Mouse (Mus musculus) right cerebral cortex, postnatal 4 days (tissue): ENCODE data around the gene Atad2b.
"Not testable (repeated sequence)": the region's sequence is repeated elsewhere in the genome, so short reads cannot be mapped to it uniquely, and the experiment has no call there.

Experiments used
- DNase-seq: peaks from one replicate; pipeline ENCODE4 v3.0.0-alpha.2; 2022

The Atad2b gene

DNA sequence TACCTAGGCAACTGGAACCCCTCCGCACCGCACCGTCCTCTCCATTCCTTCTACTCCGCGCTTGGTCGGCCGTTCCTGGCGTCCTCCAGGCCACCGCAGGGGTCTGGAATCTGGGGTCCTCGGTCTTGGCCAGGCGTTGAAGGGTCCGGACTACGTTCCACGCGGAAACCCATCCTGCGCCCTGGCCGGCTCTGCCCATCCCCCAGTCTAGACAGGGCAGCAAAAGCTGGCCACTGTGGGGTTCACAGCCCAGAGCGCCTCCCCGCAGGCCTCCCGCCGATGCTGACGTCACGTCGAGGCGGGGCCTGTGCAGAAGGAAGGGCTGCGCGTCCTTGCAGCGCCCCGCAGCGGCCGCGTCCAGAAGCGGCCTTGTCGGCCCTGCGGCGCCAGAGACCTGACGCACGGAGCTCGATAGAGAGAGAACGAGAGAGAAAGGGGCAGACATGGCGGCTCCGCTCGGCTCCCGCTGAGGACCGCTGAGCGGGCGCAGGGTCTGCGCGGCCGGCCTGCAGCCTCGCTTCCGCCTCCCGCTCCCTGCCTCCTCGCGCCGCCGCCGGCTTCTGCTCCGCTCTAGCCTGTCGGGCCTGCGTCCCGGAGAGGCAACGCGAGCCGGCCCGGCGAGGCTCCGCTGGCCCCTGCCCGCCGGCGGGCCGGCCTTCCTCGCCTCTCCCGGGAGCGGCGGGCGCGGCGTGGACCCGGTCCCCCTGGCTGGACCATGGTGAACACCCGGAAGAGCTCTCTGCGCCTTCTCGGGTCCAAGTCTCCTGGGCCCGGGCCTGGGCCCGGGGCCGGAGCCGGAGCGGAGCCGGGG lies at the start of gene Atad2b:
Gene Atad2b (plus strand): TSS at position 360 of the 811 bp plus-strand sequence.
- peak; percentile 96 for DNase-seq

GRCm38 (mm10) chr12:4868924-4869323 lies 48.2 kb upstream of the Atad2b start:
- DNase-seq: no peak

DNA sequence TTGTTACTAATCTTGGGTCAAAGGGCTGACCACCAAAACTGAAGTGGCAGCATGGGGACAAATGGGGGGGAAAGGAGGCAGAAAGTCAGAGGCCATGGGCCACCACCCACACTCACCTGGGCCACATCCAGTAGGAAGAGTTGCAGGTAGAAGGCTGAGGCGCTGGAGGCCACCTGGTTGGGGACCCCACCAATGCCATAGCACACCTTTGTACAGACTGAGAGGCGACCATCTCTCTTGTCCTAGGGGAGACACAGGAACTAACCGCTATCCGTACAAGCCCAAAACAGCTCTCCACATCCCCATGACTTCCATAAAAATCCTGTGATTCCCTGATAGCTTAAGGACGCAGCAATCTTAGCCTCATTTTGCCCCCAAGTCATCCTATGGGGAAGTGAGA lies 45.9 kb upstream of the Atad2b start:
- no peak for DNase-seq

GRCm38 (mm10) chr12:4872273-4872672 lies 44.9 kb upstream of the Atad2b start:
- no peak for DNase-seq

DNA sequence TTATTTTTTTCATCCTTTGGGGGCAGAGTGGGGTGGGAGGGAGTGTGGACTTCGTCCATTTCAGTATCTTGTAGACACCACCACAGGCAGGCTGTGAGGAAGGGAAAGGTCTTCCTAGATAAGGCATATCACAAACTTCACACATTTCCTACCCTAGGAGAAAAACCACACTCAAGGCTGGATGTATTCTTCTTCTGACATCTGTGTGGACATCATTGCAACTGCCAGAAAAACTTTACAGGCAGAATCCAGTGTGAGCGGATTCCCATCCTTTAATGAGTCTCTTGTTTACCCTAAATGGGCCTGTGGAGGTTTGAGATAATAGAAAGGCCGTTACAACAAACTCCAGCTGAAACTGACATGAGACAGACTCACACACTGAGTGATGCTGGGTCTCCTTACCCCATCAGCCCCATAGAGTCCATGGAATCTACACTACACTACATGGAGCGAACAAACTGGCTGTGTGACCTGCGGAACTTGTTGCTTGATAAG lies 44.1 kb upstream of the Atad2b start:
- DNase-seq: no peak

- DNase-seq: no peak
Observed at GRCm38 (mm10) chr12:4873531-4873930, 43.6 kb upstream of the Atad2b start.

DNA sequence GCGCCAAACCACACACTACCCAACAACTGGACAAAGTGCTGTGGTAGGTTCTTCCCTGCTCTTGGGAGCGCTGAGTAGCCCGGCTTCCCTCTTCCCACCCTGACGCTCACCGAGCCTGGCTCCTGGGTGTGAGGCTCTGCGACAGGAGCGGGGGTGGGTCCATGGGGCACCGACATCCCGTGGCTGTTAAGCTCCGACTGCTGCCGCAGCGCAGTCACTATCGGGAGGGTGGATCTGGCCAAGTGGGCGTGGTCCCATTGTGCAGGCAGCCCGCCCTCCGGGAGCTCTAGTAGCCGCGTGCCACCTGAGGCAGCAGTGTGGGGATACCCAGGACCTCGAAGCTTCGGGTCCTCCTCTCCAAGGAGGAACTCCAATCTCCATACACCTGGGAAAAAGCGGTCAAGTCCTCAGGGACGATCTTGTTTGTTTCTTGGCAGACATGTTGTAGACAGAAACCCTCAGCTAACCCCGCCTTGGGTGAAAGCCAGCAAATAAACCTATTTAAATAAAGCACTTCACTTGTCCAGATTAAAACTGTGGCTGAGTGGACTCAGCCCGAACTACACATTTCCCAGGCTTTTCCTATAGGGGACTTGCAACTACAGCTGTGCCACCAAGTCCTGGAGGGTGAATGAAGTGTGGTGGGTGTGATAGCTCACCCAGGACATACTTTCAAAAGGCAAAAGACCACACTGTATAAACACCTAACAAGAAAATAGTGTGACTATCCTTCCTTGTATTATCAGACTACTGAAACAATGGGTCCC lies 42.8 kb upstream of the Atad2b start, which contains the start of gene Mfsd2b:
Gene Mfsd2b (minus strand): TSS at position 199 of the 767 bp plus-strand sequence.
- DNase-seq: peak; percentile 61

DNA sequence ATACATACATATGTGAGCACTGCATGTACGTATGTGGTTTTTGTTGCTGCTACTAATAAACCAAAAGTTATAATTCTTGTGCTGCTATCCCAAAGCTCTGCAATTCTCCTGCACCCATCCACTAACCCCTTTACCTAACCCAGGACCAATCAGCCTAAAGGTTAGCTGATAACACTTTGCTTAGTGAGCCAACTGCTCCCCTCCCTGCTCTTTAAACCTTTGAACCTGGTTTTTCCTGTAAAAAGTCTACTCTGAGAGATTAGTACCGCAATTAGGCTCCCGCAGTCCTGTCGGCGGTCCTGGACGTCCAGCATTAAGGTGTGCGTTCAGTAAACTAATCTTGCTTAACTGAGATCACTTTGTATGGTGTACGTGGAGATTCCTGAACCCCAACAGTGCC lies 41.5 kb upstream of the Atad2b start:
- no peak for DNase-seq

- no peak for DNase-seq
Observed at GRCm38 (mm10) chr12:4878296-4878783, 38.8 kb upstream of the Atad2b start.

GRCm38 (mm10) chr12:4879048-4879447 lies 38.1 kb upstream of the Atad2b start:
- DNase-seq: no peak

- DNase-seq: no peak
Observed at GRCm38 (mm10) chr12:4882086-4882485, 35.1 kb upstream of the Atad2b start.

DNA sequence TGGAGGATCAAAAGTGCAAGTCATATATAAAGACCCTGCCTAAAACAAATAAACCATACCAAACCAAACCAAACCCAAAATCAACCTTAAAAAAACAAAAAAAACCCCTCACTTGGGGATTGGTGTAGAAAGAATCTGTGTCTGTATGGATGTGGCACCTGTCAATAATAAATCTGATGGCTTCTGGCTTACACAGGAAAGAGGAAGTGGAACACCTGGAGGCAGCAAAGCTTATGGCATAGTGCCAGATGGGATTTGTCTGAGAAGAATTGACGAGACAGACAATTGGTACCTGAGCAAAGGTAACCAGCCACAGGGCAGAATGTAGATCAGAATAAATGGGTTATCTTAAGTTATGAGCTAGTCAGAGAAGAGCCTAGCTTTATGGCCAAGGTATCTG lies 32.1 kb upstream of the Atad2b start:
- no peak for DNase-seq

- DNase-seq: not testable (repeated sequence)
Observed at GRCm38 (mm10) chr12:4886581-4886980, 30.6 kb upstream of the Atad2b start.

DNA sequence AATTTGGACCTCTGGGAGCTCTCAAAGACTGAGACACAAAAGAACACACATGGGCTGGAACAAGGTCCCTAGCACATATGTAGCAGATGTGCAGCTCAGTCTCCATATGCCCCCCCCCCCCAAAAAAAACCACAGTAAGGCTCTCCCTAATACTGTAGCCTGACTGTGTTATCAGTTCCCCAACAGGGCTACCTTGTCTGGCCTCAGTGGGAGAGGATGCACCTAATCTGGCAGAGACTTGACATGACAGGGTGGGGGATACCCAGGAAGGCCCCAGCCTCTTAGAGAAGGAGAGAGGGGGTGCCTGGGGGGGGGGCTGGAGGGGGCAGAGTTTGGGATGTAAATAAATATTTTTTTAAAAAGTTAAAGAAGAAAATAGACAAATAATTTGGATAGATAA lies 28.4 kb upstream of the Atad2b start:
- DNase-seq: no peak

DNA sequence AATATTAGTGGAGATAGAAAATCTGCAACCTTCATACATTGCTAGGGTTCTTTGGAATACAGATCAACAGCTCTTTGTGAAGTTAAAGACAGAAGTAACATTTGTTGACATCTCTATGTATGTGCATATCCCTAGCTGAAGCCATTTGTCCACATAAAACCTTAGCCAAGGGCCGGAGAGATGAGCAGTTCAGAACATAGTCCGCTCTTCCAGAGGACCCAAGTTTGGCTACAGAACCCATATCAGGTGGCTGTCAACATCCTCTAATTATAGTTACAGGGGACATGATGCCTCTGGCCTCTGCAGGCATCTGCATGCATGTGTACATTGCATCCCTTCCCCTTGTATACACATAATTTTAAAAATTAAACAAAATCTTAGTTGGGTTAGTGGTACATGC lies 27.9 kb upstream of the Atad2b start:
- no peak for DNase-seq

- DNase-seq: no peak
Observed at GRCm38 (mm10) chr12:4889891-4890290, 27.3 kb upstream of the Atad2b start.

DNA sequence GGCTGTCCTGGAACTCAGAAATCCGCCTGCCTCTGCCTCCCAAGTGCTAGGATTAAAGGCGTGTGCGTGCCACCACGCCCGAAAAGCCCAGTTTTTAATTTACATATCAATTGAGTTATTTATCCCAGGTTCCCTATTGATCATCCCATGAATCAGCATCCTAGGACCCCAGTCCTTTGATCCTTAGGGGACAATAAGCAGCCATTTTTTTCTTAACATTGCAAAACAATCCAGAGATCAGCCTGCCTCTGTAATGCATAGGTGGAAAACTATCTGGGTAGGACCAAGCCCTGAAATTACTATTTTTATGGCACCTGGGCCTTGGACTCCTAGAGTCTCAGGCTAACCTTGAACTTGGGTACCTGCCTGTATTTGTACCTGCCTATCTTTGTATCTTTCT lies 19.1 kb upstream of the Atad2b start:
- DNase-seq: no peak

DNA sequence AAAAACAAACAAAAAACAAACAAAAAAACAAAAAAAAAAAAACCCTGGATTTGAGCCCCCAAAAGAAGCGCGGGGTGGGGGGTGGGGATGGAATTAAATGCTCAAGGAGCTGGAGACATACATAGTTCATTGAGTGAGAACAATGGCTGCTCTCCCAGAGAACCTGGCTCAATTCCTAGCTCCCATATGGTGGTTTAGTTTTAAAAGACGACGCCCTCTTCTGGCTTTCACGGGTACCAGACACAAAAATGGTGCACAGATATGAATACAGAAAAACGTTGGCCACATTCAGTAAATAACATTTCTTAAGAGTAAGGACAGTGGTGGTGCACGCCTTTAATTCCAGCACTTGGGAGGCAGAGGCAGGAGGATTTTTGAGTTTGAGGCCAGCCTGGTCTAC lies 11.2 kb upstream of the Atad2b start:
- no peak for DNase-seq

DNA sequence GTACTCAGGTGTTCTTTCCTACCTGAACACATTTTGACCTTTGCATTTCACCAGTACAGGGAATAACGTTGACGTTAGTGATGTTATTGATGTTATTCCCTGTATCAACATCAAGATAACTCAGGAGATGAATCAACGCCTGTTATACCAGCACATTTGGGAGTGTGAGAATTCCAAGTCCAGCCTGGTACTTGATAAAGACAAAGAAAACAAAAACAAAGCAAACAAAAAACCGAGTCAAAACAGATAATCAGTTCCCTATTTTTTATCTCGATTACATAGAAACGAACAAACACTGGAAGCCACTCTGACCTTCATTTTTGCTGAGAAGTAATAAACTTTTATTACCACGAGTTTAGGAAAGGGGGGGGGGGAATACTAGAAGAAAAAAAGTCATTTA lies 10.7 kb upstream of the Atad2b start:
- DNase-seq: no peak

DNA sequence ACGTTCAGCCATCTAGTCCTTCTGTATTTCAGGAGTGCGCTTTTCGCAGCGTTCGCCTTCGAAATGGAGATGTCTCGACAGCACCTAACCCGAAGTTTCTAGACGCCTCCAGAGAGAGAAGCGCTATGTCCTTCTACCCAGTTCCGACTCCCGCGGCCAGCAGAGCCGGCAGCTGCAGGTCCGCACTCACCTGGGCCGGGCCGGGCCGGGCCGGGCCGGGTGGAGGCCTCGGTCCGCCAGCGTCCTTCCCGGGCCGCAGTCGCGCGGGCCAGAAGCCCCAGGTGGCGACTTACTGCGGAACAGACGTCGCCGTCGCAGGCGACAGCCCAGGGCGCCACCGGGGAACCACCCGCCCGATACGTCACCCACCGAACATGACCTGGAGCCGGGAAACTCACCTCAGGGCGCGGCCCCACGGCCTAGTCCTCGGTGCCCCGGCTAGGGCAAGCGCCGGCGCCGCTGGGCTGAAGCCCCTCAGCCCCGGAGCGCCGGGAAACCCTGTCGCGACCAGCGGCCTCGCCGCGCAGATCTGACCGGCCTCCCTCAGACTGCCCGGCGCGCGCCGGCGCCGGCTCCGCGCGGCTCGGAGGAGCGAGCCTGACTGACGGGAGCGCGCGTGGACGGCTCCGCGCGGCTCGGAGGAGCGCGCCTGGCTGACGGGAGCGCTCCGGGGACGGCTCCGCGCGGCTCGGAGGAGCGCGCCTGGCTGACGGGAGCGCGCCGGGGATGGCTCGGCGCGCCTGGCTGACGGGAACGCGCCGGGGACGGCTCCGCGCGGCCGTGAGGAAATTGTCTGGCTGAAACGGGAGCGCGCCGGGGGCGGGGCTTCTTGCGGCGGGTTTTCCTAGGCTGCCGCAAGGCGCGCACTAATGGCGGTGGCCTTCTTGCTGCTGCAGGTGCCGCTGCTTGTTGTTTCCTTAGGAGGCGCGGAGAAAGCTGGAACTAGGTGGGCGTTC lies 9.9 kb upstream of the Atad2b start, which contains the start of gene Ubxn2a:
Gene Ubxn2a (minus strand): TSS at position 755 of the 956 bp plus-strand sequence.
- peak; percentile 97 for DNase-seq

- no peak for DNase-seq
Observed at GRCm38 (mm10) chr12:4908391-4908790, 8.8 kb upstream of the Atad2b start.

DNA sequence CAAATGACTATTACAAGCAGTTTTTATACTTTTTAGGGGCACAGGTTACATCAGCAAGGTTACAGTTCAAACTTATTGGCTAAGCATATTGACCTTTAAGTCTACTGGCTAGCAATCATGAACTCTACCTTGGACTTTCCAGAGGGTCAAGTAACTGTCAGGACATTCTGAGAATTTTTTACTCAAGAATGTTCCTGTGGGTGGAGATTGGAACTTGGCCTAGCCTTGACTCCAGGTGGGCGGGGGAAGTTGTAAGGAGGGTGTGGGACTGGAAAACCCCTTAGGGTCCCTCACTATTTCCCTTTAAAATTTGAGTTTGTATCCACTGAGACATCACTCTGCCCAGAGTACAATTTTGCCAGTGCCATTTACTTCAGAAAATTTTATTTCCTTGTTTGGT lies 6.7 kb upstream of the Atad2b start:
- not testable (repeated sequence) for DNase-seq
